Mouse (Mus musculus): ENCODE measurements at regions not wholly inside any gene's neighbourhood (a gene's known extent, or its start where the extent isn't known, plus 50 kb on each side); places are given as distances from the start of the nearest gene placed in this dataset.

GRCm38 (mm10) chr3:54540540-54541080 lies 152.0 kb upstream of the Supt20 start:
- no peak for TF ChIP-seq CTCF (IDR thresholded peaks at IDR 0.05; ENCODE audit: low read depth)
- no peak for TF ChIP-seq EP300 (IDR thresholded peaks at IDR 0.05; ENCODE audit: low read depth)

Measured in liver, embryonic 14.5 days (tissue).